Mouse (Mus musculus): ENCODE measurements around the gene Efhd1. TPM values are rescaled to one million over a fixed set of nuclear protein-coding genes. Genes with fewer than 3 reads are reported as not detected.

The Efhd1 gene
- polyA plus RNA-seq, 1 experiment from 2014 or later = 0.09 TPM

GRCm38 (mm10) chr1:87312681-87313080 is 48.5 kb downstream of the Efhd1 start:
- 66% methylated on average over 2 of the region's 2 CpGs for WGBS (ENCODE audit: insufficient replicate concordance)
- Histone ChIP-seq H3K27me3 (ENCODE audit: control insufficient read depth, insufficient read depth, low read depth, low read length) (no peaks in the 10 kb centered on the region), H3K4me1 (ENCODE audit: control insufficient read depth, low read depth, low read length) (no peaks in the 10 kb centered on the region), H3K36me3 (ENCODE audit: control insufficient read depth, insufficient read depth) (no peaks in the 10 kb centered on the region), H3K4me2 (ENCODE audit: low read depth, low read length) (no peak overlapping the region), H3K4me3 (ENCODE audit: low read depth, low read length) (no peak overlapping the region), H3K9me3 (replicated peaks; ENCODE audit: control insufficient read depth, low read length) (no peaks in the 10 kb centered on the region), H3K9ac (ENCODE audit: low read depth, low read length) (no peak overlapping the region), H3K27ac (ENCODE audit: low read length) (no peak overlapping the region)
- no peak for ATAC-seq (ENCODE audit: low read depth)

DNA sequence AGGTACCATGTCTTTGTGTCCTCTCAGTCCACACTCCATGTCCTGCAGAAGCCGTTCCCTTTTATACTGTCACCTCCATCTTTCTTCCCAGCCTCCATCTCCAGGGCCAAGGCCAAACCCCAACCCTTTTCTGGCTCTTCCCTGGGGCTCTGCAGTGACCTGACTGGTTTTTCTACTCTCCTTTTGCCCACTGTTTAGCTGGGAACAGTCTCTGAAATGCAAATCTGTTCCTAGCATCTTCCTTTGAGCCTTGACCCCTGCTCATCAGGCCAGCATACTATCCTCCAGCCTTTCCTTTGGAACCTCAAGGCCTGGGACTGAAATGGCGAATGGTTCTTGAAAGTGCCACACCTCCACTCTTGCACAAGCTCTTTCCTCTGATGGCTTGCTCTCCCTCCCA is 49.0 kb downstream of the Efhd1 start:
- ATAC-seq (ENCODE audit: low read depth) = no peak
- WGBS (ENCODE audit: insufficient replicate concordance) = 57% methylated on average over 2 of the region's 2 CpGs
- Histone ChIP-seq H3K4me1 (ENCODE audit: control insufficient read depth, low read depth, low read length) (no peaks in the 10 kb centered on the region), H3K9ac (ENCODE audit: low read depth, low read length) (no peak overlapping the region), H3K27me3 (ENCODE audit: control insufficient read depth, insufficient read depth, low read depth, low read length) (no peaks in the 10 kb centered on the region), H3K4me3 (ENCODE audit: low read depth, low read length) (no peak overlapping the region), H3K4me2 (ENCODE audit: low read depth, low read length) (no peak overlapping the region), H3K9me3 (replicated peaks; ENCODE audit: control insufficient read depth, low read length) (no peaks in the 10 kb centered on the region), H3K27ac (ENCODE audit: low read length) (no peak overlapping the region), H3K36me3 (ENCODE audit: control insufficient read depth, insufficient read depth) (no peaks in the 10 kb centered on the region)

DNA sequence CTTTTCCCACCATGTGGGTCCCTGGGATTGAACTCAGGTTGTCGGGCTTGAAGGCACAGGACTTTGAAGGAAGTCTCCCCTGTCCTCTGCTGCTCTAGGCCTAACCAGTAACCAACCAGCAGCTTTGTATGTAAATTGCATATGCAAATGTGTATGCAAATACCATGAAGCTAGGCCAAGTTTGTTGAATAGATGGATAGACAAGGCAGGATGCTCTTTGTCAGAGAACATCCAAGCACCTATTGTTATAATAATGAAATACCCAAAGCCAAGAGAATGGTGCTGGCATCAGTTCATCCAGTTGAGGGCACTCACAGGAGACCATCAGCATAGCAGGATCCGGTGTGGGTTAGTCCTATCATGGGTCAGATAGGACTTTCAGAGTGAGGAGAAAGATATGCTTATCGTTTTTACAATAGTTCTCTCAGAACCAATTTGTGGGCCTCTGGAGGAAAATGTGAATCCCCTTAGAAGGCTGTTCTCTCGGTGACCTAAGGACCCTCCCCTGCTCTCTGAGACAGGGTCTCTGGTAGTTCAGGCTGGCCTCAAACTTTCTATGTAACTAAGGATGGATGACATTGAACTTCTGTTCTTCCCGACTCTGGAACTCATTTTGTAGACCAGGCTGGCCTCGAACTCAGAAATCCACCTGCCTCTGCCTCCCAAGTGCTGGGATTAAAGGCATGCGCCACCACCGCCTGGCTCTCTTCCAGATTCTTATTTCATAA is 49.8 kb downstream of the Efhd1 start:
- ATAC-seq (ENCODE audit: low read depth) = no peak
- 66% methylated on average over 8 of the region's 8 CpGs for WGBS (ENCODE audit: insufficient replicate concordance)
- H3K4me2 ChIP-seq (ENCODE audit: low read depth, low read length) = no peak overlapping the region
- H3K36me3 ChIP-seq (ENCODE audit: control insufficient read depth, insufficient read depth) = no peaks in the 10 kb centered on the region
- H3K9me3 ChIP-seq (replicated peaks; ENCODE audit: control insufficient read depth, low read length) = no peaks in the 10 kb centered on the region
- H3K9ac ChIP-seq (ENCODE audit: low read depth, low read length) = no peak overlapping the region
- H3K4me3 ChIP-seq (ENCODE audit: low read depth, low read length) = no peak overlapping the region
- H3K27ac ChIP-seq (ENCODE audit: low read length) = no peak overlapping the region
- H3K27me3 ChIP-seq (ENCODE audit: control insufficient read depth, insufficient read depth, low read depth, low read length) = no peaks in the 10 kb centered on the region
- no peaks in the 10 kb centered on the region for H3K4me1 ChIP-seq (ENCODE audit: control insufficient read depth, low read depth, low read length)

GRCm38 (mm10) chr1:87315431-87315830 is 51.3 kb downstream of the Efhd1 start:
- no peaks in the 10 kb centered on the region for H3K9me3 ChIP-seq (replicated peaks; ENCODE audit: control insufficient read depth, low read length)
- H3K27ac ChIP-seq (ENCODE audit: low read length) = no peak overlapping the region
- 73% methylated on average over 2 of the region's 2 CpGs for WGBS (ENCODE audit: insufficient replicate concordance)

GRCm38 (mm10) chr1:87315894-87316293 is 51.7 kb downstream of the Efhd1 start:
- H3K4me2 ChIP-seq (ENCODE audit: low read depth, low read length) = no peak overlapping the region
- no peak overlapping the region for H3K4me3 ChIP-seq (ENCODE audit: low read depth, low read length)
- ATAC-seq (ENCODE audit: low read depth) = no peak
- 48% methylated on average over 2 of the region's 2 CpGs for WGBS (ENCODE audit: insufficient replicate concordance)
- no peaks in the 10 kb centered on the region for H3K36me3 ChIP-seq (ENCODE audit: control insufficient read depth, insufficient read depth)
- no peaks in the 10 kb centered on the region for H3K9me3 ChIP-seq (replicated peaks; ENCODE audit: control insufficient read depth, low read length)
- no peaks in the 10 kb centered on the region for H3K27me3 ChIP-seq (ENCODE audit: control insufficient read depth, insufficient read depth, low read depth, low read length)
- H3K4me1 ChIP-seq (ENCODE audit: control insufficient read depth, low read depth, low read length) = no peaks in the 10 kb centered on the region
- H3K27ac ChIP-seq (ENCODE audit: low read length) = no peak overlapping the region
- no peak overlapping the region for H3K9ac ChIP-seq (ENCODE audit: low read depth, low read length)

More at GRCm38 (mm10) chr1:87315431-87315830, 51.3 kb downstream of the Efhd1 start:
- no peaks in the 10 kb centered on the region for H3K27me3 ChIP-seq (ENCODE audit: control insufficient read depth, insufficient read depth, low read depth, low read length)
- no peak overlapping the region for H3K4me2 ChIP-seq (ENCODE audit: low read depth, low read length)
- no peak overlapping the region for H3K4me3 ChIP-seq (ENCODE audit: low read depth, low read length)
- ATAC-seq (ENCODE audit: low read depth) = no peak
- H3K4me1 ChIP-seq (ENCODE audit: control insufficient read depth, low read depth, low read length) = no peaks in the 10 kb centered on the region
- H3K36me3 ChIP-seq (ENCODE audit: control insufficient read depth, insufficient read depth) = no peaks in the 10 kb centered on the region
- no peak overlapping the region for H3K9ac ChIP-seq (ENCODE audit: low read depth, low read length)

DNA sequence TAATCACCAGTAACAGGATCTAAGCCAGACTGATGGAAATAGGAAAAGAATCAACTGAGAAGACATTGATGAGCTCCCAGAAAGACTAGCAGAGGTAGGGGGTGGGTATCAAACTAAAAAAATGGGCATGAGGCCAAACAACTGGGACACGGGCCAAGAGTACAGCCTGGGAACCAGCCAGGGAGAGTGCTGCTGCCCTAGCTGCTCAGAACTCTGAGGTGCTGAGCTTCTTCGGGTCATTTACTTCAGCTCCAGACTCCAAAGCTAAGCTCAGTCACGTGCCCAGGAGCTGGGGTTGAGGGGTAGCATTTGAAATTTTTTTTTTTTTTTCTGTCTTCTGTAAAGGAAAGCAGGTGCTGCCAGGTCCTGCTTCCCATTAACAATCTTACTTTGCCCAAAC is 52.5 kb downstream of the Efhd1 start:
- WGBS (ENCODE audit: insufficient replicate concordance) = 38% methylated on average over 3 of the region's 3 CpGs
- peak; percentile 53; the same call in 1 of the 2 replicates for ATAC-seq (ENCODE audit: low read depth)

GRCm38 (mm10) chr1:87321071-87321470 is 56.9 kb downstream of the Efhd1 start:
- Histone ChIP-seq H3K27ac (ENCODE audit: low read length) (no peak overlapping the region), H3K4me2 (ENCODE audit: low read depth, low read length) (no peak overlapping the region), H3K36me3 (ENCODE audit: control insufficient read depth, insufficient read depth) (no peaks in the 10 kb centered on the region), H3K9ac (ENCODE audit: low read depth, low read length) (no peak overlapping the region), H3K9me3 (replicated peaks; ENCODE audit: control insufficient read depth, low read length) (no peaks in the 10 kb centered on the region), H3K27me3 (ENCODE audit: control insufficient read depth, insufficient read depth, low read depth, low read length) (no peaks in the 10 kb centered on the region), H3K4me3 (ENCODE audit: low read depth, low read length) (no peak overlapping the region), H3K4me1 (ENCODE audit: control insufficient read depth, low read depth, low read length) (no peaks in the 10 kb centered on the region)
- WGBS (ENCODE audit: insufficient replicate concordance) = 4% methylated on average over 1 of the region's 1 CpGs
- ATAC-seq (ENCODE audit: low read depth) = no peak

More for the DNA sequence above, 52.5 kb downstream of the Efhd1 start:
- Histone ChIP-seq H3K9me3 (replicated peaks; ENCODE audit: control insufficient read depth, low read length) (no peaks in the 10 kb centered on the region), H3K36me3 (ENCODE audit: control insufficient read depth, insufficient read depth) (no peaks in the 10 kb centered on the region), H3K27me3 (ENCODE audit: control insufficient read depth, insufficient read depth, low read depth, low read length) (no peaks in the 10 kb centered on the region), H3K4me2 (ENCODE audit: low read depth, low read length) (no peak overlapping the region), H3K27ac (ENCODE audit: low read length) (no peak overlapping the region), H3K4me1 (ENCODE audit: control insufficient read depth, low read depth, low read length) (no peaks in the 10 kb centered on the region), H3K9ac (ENCODE audit: low read depth, low read length) (no peak overlapping the region), H3K4me3 (ENCODE audit: low read depth, low read length) (no peak overlapping the region)

GRCm38 (mm10) chr1:87322778-87323177 is 58.6 kb downstream of the Efhd1 start:
- Histone ChIP-seq H3K36me3 (ENCODE audit: control insufficient read depth, insufficient read depth) (no peaks in the 10 kb centered on the region), H3K4me1 (ENCODE audit: control insufficient read depth, low read depth, low read length) (peaks cover 3% of the 10 kb centered on the region), H3K27me3 (ENCODE audit: control insufficient read depth, insufficient read depth, low read depth, low read length) (no peaks in the 10 kb centered on the region), H3K4me3 (ENCODE audit: low read depth, low read length) (no peak overlapping the region), H3K4me2 (ENCODE audit: low read depth, low read length) (no peak overlapping the region), H3K9me3 (replicated peaks; ENCODE audit: control insufficient read depth, low read length) (no peaks in the 10 kb centered on the region), H3K9ac (ENCODE audit: low read depth, low read length) (no peak overlapping the region), H3K27ac (ENCODE audit: low read length) (no peak overlapping the region)
- 67% methylated on average over 3 of the region's 3 CpGs for WGBS (ENCODE audit: insufficient replicate concordance)
- ATAC-seq (ENCODE audit: low read depth) = no peak

DNA sequence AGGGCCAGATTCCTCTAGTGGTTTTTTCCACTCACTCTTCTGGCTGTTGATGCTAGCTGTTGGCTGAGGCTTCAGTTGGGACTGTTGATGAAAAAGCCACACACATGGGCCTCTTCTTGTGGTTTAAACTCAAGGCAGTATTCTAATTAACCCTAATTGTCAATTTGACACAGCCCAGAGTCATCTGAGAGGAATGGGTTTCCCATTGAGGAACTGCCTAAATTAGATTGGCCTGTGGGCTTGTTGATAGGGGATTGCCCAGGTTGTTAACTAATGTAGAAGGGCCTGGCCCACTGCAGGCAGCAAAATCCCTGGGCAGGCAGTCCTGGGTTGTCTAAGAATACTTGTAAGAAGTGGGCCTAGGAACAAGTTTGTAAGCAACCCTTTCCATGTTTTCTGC is 60.5 kb downstream of the Efhd1 start:
- ATAC-seq (ENCODE audit: low read depth) = no peak
- no peak overlapping the region for H3K27ac ChIP-seq (ENCODE audit: low read length)

More for the DNA sequence above, 60.5 kb downstream of the Efhd1 start:
- H3K9me3 ChIP-seq (replicated peaks; ENCODE audit: control insufficient read depth, low read length) = no peaks in the 10 kb centered on the region
- H3K4me1 ChIP-seq (ENCODE audit: control insufficient read depth, low read depth, low read length) = peaks cover 8% of the 10 kb centered on the region
- H3K36me3 ChIP-seq (ENCODE audit: control insufficient read depth, insufficient read depth) = no peaks in the 10 kb centered on the region
- no peaks in the 10 kb centered on the region for H3K27me3 ChIP-seq (ENCODE audit: control insufficient read depth, insufficient read depth, low read depth, low read length)
- no peak overlapping the region for H3K4me3 ChIP-seq (ENCODE audit: low read depth, low read length)
- no peak overlapping the region for H3K9ac ChIP-seq (ENCODE audit: low read depth, low read length)
- H3K4me2 ChIP-seq (ENCODE audit: low read depth, low read length) = no peak overlapping the region

Data from liver, embryonic 16.5 days (tissue).